Mouse (Mus musculus) forebrain, embryonic 12.5 days (tissue): ENCODE data around the gene Grk3. TPM values are rescaled to one million over a fixed set of nuclear protein-coding genes. Genes with fewer than 3 reads are reported as not detected.

ENCODE experiments used
- ATAC-seq: fragments of 200-750 bp; cut with Nextera tagmentation; 2 replicates; pipeline ENCODE4 v1.8.0; 2017; ENCODE audit warnings: moderate TSS enrichment; ENCODE audit not compliant: low FRiP score
- H3K27ac ChIP-seq: fragments of 300-500 bp; sonication (generic); 2 replicates; pipeline ENCODE4 v1.5.1; 2016; ENCODE audit warnings: mild to moderate bottlenecking
- H3K27me3 ChIP-seq: fragments of 300-500 bp; sonication (generic); 2 replicates; pipeline ENCODE4 v1.6.1; 2016; ENCODE audit warnings: mild to moderate bottlenecking
- H3K36me3 ChIP-seq: fragments of 300-500 bp; sonication (generic); replicated peaks from 2 replicates; pipeline ENCODE4 v1.6.1; 2016; ENCODE audit warnings: mild to moderate bottlenecking
- H3K4me1 ChIP-seq: fragments of 300-500 bp; sonication (generic); 2 replicates; pipeline ENCODE4 v1.6.1; 2016
- H3K4me2 ChIP-seq: fragments of 300-500 bp; sonication (generic); 2 replicates; pipeline ENCODE4 v1.6.1; 2016; ENCODE audit warnings: mild to moderate bottlenecking, moderate library complexity
- H3K4me3 ChIP-seq: fragments of 300-500 bp; sonication (generic); replicated peaks from 2 replicates; pipeline ENCODE4 v1.5.1; 2016; ENCODE audit warnings: mild to moderate bottlenecking
- H3K9ac ChIP-seq: fragments of 300-500 bp; sonication (generic); 2 replicates; pipeline ENCODE4 v1.6.1; 2016; ENCODE audit warnings: mild to moderate bottlenecking
- H3K9me3 ChIP-seq: fragments of 300-500 bp; sonication (generic); 2 replicates; pipeline ENCODE4 v1.6.1; 2016
- WGBS: fragments of 180-500 bp; shearing (Covaris S2); methylation state at CpG from one replicate; pipeline ENCODE4 v1.1.7; 2016; 5-methylcytosine and 5-hydroxymethylcytosine counted together
- polyA plus RNA-seq: library from polyadenylated mRNA; unstranded; fragments of >200 nt; fragmentation: Nextera tagmentation; extraction: Ambion mirVana; gene quantifications from 2 replicates; pipeline ENCODE4 v1.2.1, GENCODE M21; 2016

The Grk3 gene
- polyA plus RNA-seq = 8.0 and 9.4 TPM in 2 replicates

GRCm38 (mm10) chr5:113015236-113016061, at the start of gene Grk3:
Grk3 (minus strand) TSS chr5:113015791.
- Histone ChIP-seq H3K9ac (peak within 1 kb of the TSS; percentile 61), H3K9me3 (no peaks in the 10 kb centered on the region), H3K36me3 (no peaks in the 10 kb centered on the region), H3K27ac (no peak within 1 kb of the TSS), H3K4me1 (peaks cover 15% of the 10 kb centered on the region), H3K4me3 (peak within 1 kb of the TSS; percentile 59), H3K4me2 (peak within 1 kb of the TSS; percentile 71), H3K27me3 (peaks cover 46% of the 10 kb centered on the region)
- ATAC-seq = peak; percentile 81
- WGBS = 4% methylated on average over 48 of the region's 52 CpGs

- Histone ChIP-seq H3K36me3 (no peaks in the 10 kb centered on the region), H3K9me3 (no peaks in the 10 kb centered on the region), H3K27ac (no peak overlapping the region), H3K4me1 (peaks cover 11% of the 10 kb centered on the region), H3K4me3 (no peak overlapping the region), H3K4me2 (no peak overlapping the region), H3K27me3 (peaks cover 10% of the 10 kb centered on the region; the same call in 1 of the 2 replicates), H3K9ac (no peak overlapping the region)
- WGBS = 5% methylated on average over 16 of the region's 16 CpGs
- ATAC-seq = peak; percentile 58; the same call in 1 of the 2 replicates
These were observed 38.7 kb upstream of the Grk3 start for GRCm38 (mm10) chr5:113054308-113054707.

GRCm38 (mm10) chr5:113050581-113051185, 35.1 kb upstream of the Grk3 start:
- Histone ChIP-seq H3K27ac (no peak overlapping the region), H3K27me3 (peaks cover 7% of the 10 kb centered on the region; the same call in 1 of the 2 replicates), H3K4me2 (no peak overlapping the region), H3K9ac (no peak overlapping the region), H3K9me3 (no peaks in the 10 kb centered on the region), H3K36me3 (no peaks in the 10 kb centered on the region), H3K4me3 (no peak overlapping the region), H3K4me1 (peaks cover 11% of the 10 kb centered on the region)
- no peak for ATAC-seq
- WGBS = 76% methylated on average over 7 of the region's 7 CpGs

GRCm38 (mm10) chr5:113049876-113050275, 34.3 kb upstream of the Grk3 start:
- peaks cover 5% of the 10 kb centered on the region; the same call in 1 of the 2 replicates for H3K27me3 ChIP-seq
- H3K36me3 ChIP-seq = no peaks in the 10 kb centered on the region
- no peak; the same call in 1 of the 2 replicates for ATAC-seq
- no peaks in the 10 kb centered on the region for H3K9me3 ChIP-seq
- H3K9ac ChIP-seq = no peak overlapping the region
- H3K4me1 ChIP-seq = peaks cover 11% of the 10 kb centered on the region
- no peak overlapping the region for H3K4me2 ChIP-seq
- H3K4me3 ChIP-seq = no peak overlapping the region
- no peak overlapping the region for H3K27ac ChIP-seq

- Histone ChIP-seq H3K9me3 (no peaks in the 10 kb centered on the region), H3K4me1 (peaks cover 28% of the 10 kb centered on the region), H3K9ac (no peak overlapping the region), H3K4me2 (no peak overlapping the region), H3K27me3 (no peaks in the 10 kb centered on the region), H3K27ac (no peak overlapping the region), H3K4me3 (no peak overlapping the region), H3K36me3 (no peaks in the 10 kb centered on the region)
- WGBS = 85% methylated on average over 10 of the region's 10 CpGs
- ATAC-seq = no peak
These were observed 30.1 kb upstream of the Grk3 start for GRCm38 (mm10) chr5:113045511-113046273.

GRCm38 (mm10) chr5:113043531-113043930, 27.9 kb upstream of the Grk3 start:
- no peaks in the 10 kb centered on the region for H3K36me3 ChIP-seq
- no peak for ATAC-seq
- no peaks in the 10 kb centered on the region for H3K9me3 ChIP-seq
- H3K4me1 ChIP-seq = peaks cover 17% of the 10 kb centered on the region
- H3K4me3 ChIP-seq = no peak overlapping the region
- H3K4me2 ChIP-seq = no peak overlapping the region
- no peak overlapping the region for H3K9ac ChIP-seq
- WGBS = 84% methylated on average over 8 of the region's 8 CpGs
- H3K27me3 ChIP-seq = no peaks in the 10 kb centered on the region
- no peak overlapping the region for H3K27ac ChIP-seq

GRCm38 (mm10) chr5:113041567-113042071, 26.0 kb upstream of the Grk3 start:
- Histone ChIP-seq H3K27ac (peak overlapping the region; percentile 76), H3K9me3 (no peaks in the 10 kb centered on the region), H3K4me2 (no peak overlapping the region), H3K36me3 (no peaks in the 10 kb centered on the region), H3K9ac (no peak overlapping the region), H3K4me3 (no peak overlapping the region), H3K27me3 (no peaks in the 10 kb centered on the region), H3K4me1 (peaks cover 17% of the 10 kb centered on the region)
- peak; percentile 91 for ATAC-seq
- WGBS = 4% methylated on average over 5 of the region's 5 CpGs

GRCm38 (mm10) chr5:113040776-113041175, 25.2 kb upstream of the Grk3 start:
- no peaks in the 10 kb centered on the region for H3K9me3 ChIP-seq
- WGBS = 81% methylated on average over 6 of the region's 6 CpGs
- no peak overlapping the region for H3K4me2 ChIP-seq
- H3K27me3 ChIP-seq = no peaks in the 10 kb centered on the region
- ATAC-seq = no peak
- H3K4me3 ChIP-seq = no peak overlapping the region
- H3K36me3 ChIP-seq = no peaks in the 10 kb centered on the region
- peak overlapping the region; percentile 73 for H3K27ac ChIP-seq
- H3K4me1 ChIP-seq = peaks cover 17% of the 10 kb centered on the region
- H3K9ac ChIP-seq = no peak overlapping the region

- WGBS = 81% methylated on average over 6 of the region's 6 CpGs
- no peak overlapping the region for H3K27ac ChIP-seq
- H3K9ac ChIP-seq = no peak overlapping the region
- peaks cover 27% of the 10 kb centered on the region for H3K4me1 ChIP-seq
- H3K27me3 ChIP-seq = no peaks in the 10 kb centered on the region
- no peaks in the 10 kb centered on the region for H3K36me3 ChIP-seq
- H3K4me2 ChIP-seq = no peak overlapping the region
- no peak overlapping the region for H3K4me3 ChIP-seq
- no peaks in the 10 kb centered on the region for H3K9me3 ChIP-seq
- no peak for ATAC-seq
These were observed 23.0 kb upstream of the Grk3 start for GRCm38 (mm10) chr5:113038601-113039000.

GRCm38 (mm10) chr5:113035094-113036047, 19.8 kb upstream of the Grk3 start:
- Histone ChIP-seq H3K27ac (peak overlapping the region; percentile 43; the same call in 1 of the 2 replicates), H3K36me3 (no peaks in the 10 kb centered on the region), H3K9ac (no peak overlapping the region), H3K9me3 (no peaks in the 10 kb centered on the region), H3K4me3 (no peak overlapping the region), H3K27me3 (no peaks in the 10 kb centered on the region), H3K4me2 (no peak overlapping the region), H3K4me1 (peaks cover 19% of the 10 kb centered on the region)
- no peak for ATAC-seq
- 69% methylated on average over 10 of the region's 10 CpGs for WGBS

GRCm38 (mm10) chr5:113031201-113031754, 15.7 kb upstream of the Grk3 start:
- Histone ChIP-seq H3K27me3 (no peaks in the 10 kb centered on the region), H3K27ac (peak overlapping the region; percentile 3; the same call in 1 of the 2 replicates), H3K4me2 (no peak overlapping the region), H3K36me3 (no peaks in the 10 kb centered on the region), H3K9ac (no peak overlapping the region), H3K4me1 (peaks cover 19% of the 10 kb centered on the region), H3K9me3 (no peaks in the 10 kb centered on the region), H3K4me3 (no peak overlapping the region)
- no peak for ATAC-seq
- 70% methylated on average over 15 of the region's 15 CpGs for WGBS
